Mouse (Mus musculus) forebrain, embryonic 16.5 days (tissue): Measurements from ENCODE around the gene Pnrc1. TPM values are rescaled to one million over a fixed set of nuclear protein-coding genes. Genes with fewer than 3 reads are reported as not detected.
A peak's percentile ranks its signal among the peaks of the same experiment; 100 is the strongest.

ENCODE experiments used
- ATAC-seq: fragments of 200-750 bp; cut with Nextera tagmentation; 2 replicates; pipeline ENCODE4 v1.8.0; 2017; ENCODE audit warnings: mild to moderate bottlenecking, moderate library complexity
- H3K27ac ChIP-seq: fragments of 300-500 bp; sonication (generic); 2 replicates; pipeline ENCODE4 v1.5.1; 2014; ENCODE audit warnings: low read length, control low read depth
- H3K27me3 ChIP-seq: fragments of 300-500 bp; sonication (generic); replicated peaks from 2 replicates; pipeline ENCODE4 v1.6.1; 2014; ENCODE audit warnings: low read length; ENCODE audit not compliant: control insufficient read depth, insufficient read depth
- H3K36me3 ChIP-seq: fragments of 300-500 bp; sonication (generic); 2 replicates; pipeline ENCODE4 v1.6.1; 2014; ENCODE audit not compliant: control insufficient read depth, insufficient read depth
- H3K4me1 ChIP-seq: fragments of 300-500 bp; sonication (generic); replicated peaks from 2 replicates; pipeline ENCODE4 v1.6.1; 2014; ENCODE audit warnings: low read length; ENCODE audit not compliant: control insufficient read depth, insufficient read depth
- H3K4me2 ChIP-seq: fragments of 300-500 bp; sonication (generic); 2 replicates; pipeline ENCODE4 v1.6.1; 2014; ENCODE audit warnings: mild to moderate bottlenecking, low read length, control low read depth
- H3K4me3 ChIP-seq: fragments of 300-500 bp; sonication (generic); replicated peaks from 2 replicates; pipeline ENCODE4 v1.5.1; 2014; ENCODE audit warnings: mild to moderate bottlenecking, low read length, control low read depth
- H3K9ac ChIP-seq: fragments of 300-500 bp; sonication (generic); replicated peaks from 2 replicates; pipeline ENCODE4 v1.6.1; 2014; ENCODE audit warnings: low read depth, low read length, control low read depth
- H3K9me3 ChIP-seq: fragments of 300-500 bp; sonication (generic); 2 replicates; pipeline ENCODE4 v1.6.1; 2016; ENCODE audit warnings: low read length; ENCODE audit not compliant: control insufficient read depth
- WGBS: fragments of 180-500 bp; shearing (Covaris S2); extraction: QIAGEN DNeasy Blood & Tissue Kit; methylation state at CpG from one replicate; pipeline ENCODE4 v1.1.7; 2014; 5-methylcytosine and 5-hydroxymethylcytosine counted together
- polyA plus RNA-seq: library from polyadenylated mRNA; unstranded; fragments of >200 nt; fragmentation: Nextera tagmentation; extraction: Ambion mirVana; gene quantifications from 2 replicates; pipeline ENCODE4 v1.2.1, GENCODE M21; 2015

Pnrc1 gene
- polyA plus RNA-seq, 1 experiment from 2014 or later, result 77.6 TPM

DNA sequence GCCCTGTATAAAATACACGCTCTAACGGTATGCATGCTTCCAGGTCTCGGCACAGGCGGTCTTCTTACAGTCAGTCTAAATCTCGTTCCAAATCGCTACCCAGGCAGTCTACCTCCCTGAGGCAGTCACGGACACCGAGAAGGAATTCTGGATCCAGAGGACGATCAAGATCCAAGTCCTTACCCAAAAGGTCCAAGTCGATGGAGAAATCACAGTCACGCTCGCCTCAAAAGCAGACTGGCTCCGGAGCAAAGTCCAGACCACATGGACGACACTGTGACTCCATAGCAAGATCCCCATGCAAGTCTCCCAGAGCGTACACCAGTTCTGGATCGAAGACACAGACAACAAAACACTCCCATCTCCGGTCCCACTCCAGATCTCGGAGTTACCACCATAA, 59.1 kb downstream of the Pnrc1 start:
- Histone ChIP-seq H3K4me1 (no peaks in the 10 kb centered on the region), H3K9ac (no peak overlapping the region), H3K4me2 (no peak overlapping the region), H3K36me3 (no peaks in the 10 kb centered on the region), H3K9me3 (no peaks in the 10 kb centered on the region), H3K27me3 (no peaks in the 10 kb centered on the region), H3K27ac (no peak overlapping the region), H3K4me3 (no peak overlapping the region)
- ATAC-seq, result no peak
- 90% methylated on average over 18 of the region's 18 CpGs for WGBS

DNA sequence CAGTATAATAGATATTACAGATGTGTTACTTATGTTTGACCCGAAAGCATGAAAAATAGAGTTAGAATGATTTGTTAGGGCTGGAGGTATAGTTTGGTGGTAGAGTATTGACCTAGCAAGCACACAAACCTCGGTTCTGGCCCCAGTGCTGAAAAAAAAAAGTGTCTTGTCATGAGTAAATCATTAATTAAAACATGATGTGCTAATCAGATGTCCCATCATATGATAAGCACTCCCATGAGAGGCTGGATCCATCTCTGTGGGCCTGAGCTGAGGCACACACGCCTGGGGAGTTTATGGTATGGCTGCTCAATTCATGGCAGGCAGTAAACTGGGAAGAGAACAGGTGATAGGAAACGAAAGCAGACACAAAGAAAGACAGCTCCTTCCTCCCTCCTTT, 60.3 kb downstream of the Pnrc1 start:
- H3K9me3 ChIP-seq, result no peaks in the 10 kb centered on the region
- no peak overlapping the region for H3K4me3 ChIP-seq
- H3K4me2 ChIP-seq, result no peak overlapping the region
- H3K4me1 ChIP-seq, result no peaks in the 10 kb centered on the region
- 85% methylated on average over 4 of the region's 4 CpGs for WGBS
- H3K27me3 ChIP-seq, result no peaks in the 10 kb centered on the region
- no peak overlapping the region for H3K9ac ChIP-seq
- H3K27ac ChIP-seq, result no peak overlapping the region
- no peaks in the 10 kb centered on the region for H3K36me3 ChIP-seq
- no peak for ATAC-seq

- no peaks in the 10 kb centered on the region for H3K27me3 ChIP-seq
Measured at GRCm38 (mm10) chr4:33227164-33227563, 62.8 kb downstream of the Pnrc1 start.

DNA sequence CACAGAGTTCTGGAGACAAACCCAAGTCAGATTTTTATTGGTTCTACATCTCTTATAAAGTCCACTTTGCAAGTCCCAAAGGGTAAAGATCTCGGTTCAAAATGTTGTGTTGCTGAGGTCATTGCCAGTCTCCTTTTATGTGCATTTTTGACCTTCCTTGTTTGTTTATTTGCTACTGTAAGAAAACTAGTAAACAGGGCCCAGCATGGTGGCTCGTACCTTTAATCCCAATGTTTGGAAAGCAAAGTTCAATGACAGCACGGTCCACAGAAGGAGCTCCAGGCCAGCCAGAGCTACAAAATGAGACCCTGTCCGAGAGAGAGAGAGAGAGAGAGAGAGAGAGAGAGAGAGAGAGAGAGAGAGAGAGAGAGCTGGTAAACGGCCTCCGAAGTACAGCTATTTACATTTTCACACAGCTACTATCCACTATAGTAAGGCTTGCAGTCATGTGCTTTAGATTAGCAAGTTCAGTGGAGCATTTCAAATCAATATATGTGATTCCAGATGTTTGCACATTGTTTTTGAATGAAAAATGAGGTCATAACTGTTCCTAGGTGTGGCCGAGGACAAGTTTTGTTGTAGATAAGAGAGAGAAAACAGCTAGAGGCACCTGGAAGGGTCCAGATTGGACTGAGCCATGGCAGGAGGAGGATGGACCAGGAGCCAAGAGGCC, 65.8 kb downstream of the Pnrc1 start:
- H3K4me3 ChIP-seq, result no peak overlapping the region
- no peaks in the 10 kb centered on the region for H3K27me3 ChIP-seq
- no peak for ATAC-seq
- no peak overlapping the region for H3K27ac ChIP-seq
- WGBS, result 74% methylated on average over 7 of the region's 7 CpGs
- H3K4me2 ChIP-seq, result no peak overlapping the region
- H3K9me3 ChIP-seq, result no peaks in the 10 kb centered on the region
- no peaks in the 10 kb centered on the region for H3K36me3 ChIP-seq
- no peak overlapping the region for H3K9ac ChIP-seq
- H3K4me1 ChIP-seq, result no peaks in the 10 kb centered on the region

More at GRCm38 (mm10) chr4:33227164-33227563, 62.8 kb downstream of the Pnrc1 start:
- no peak overlapping the region for H3K9ac ChIP-seq
- H3K4me2 ChIP-seq, result no peak overlapping the region
- ATAC-seq, result no peak
- 90% methylated on average over 7 of the region's 7 CpGs for WGBS
- no peaks in the 10 kb centered on the region for H3K36me3 ChIP-seq
- no peaks in the 10 kb centered on the region for H3K4me1 ChIP-seq
- H3K4me3 ChIP-seq, result no peak overlapping the region
- no peaks in the 10 kb centered on the region for H3K9me3 ChIP-seq
- no peak overlapping the region for H3K27ac ChIP-seq

DNA sequence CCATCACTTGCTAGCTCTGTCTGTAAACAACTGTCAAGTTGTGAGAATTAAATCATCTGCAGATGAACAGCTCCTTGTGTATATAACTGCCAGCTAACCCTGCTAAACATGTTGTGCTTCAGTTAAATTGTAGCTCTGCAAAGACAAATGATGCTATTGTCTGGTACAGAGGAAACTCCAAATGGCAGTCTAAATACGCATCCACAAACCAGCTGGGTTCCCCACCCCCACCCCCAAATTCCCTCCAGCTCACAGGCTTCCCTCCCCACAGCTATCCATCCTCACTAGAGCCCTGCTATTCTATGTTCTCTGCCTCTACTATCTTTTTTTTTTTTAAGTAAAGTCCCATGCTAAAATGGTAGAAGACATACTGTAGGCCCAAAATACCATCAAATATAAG, 68.1 kb downstream of the Pnrc1 start:
- Histone ChIP-seq H3K4me2 (no peak overlapping the region), H3K4me1 (no peaks in the 10 kb centered on the region), H3K27me3 (no peaks in the 10 kb centered on the region), H3K9me3 (no peaks in the 10 kb centered on the region), H3K9ac (no peak overlapping the region), H3K27ac (no peak overlapping the region), H3K36me3 (no peaks in the 10 kb centered on the region), H3K4me3 (no peak overlapping the region)
- no peak for ATAC-seq
- 41% methylated on average over 1 of the region's 1 CpGs for WGBS

- no peaks in the 10 kb centered on the region for H3K36me3 ChIP-seq
- H3K9ac ChIP-seq, result peak within 1 kb of the TSS; percentile 86
- peak within 1 kb of the TSS; percentile 65 for H3K27ac ChIP-seq
- WGBS, result 4% methylated on average over 62 of the region's 65 CpGs
- H3K4me3 ChIP-seq, result peak within 1 kb of the TSS; percentile 71
- no peaks in the 10 kb centered on the region for H3K27me3 ChIP-seq
- peak within 1 kb of the TSS; percentile 76 for H3K4me2 ChIP-seq
- H3K9me3 ChIP-seq, result 0 out of 2 replicates have a peak, but pooled peaks cover 2% of the 10 kb centered on the region
- ATAC-seq, result peak; percentile 92
- peaks cover 10% of the 10 kb centered on the region for H3K4me1 ChIP-seq
Measured at GRCm38 (mm10) chr4:33208881-33209841, 80.8 kb downstream of the Pnrc1 start, which contains the start of gene Srsf12. Srsf12 (plus strand) TSS chr4:33208991.

DNA sequence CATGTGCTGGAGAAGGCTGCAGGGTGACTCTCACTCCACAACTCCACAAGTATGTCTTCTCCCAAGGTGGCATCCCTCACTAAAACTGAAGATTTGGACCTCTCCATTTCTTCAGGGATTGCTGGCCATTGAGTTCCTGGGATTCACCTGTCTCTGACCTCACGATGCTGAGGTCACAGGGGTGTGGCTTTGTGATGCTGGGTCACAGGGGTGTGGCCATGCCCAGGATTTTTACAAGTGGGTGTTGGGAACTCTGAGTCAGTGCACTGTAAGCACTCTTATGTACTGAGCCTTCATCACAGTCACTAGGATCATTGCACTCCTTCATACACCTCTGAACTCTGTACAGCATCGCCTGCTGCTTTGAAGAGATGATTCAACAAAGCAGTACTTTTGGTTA, 82.4 kb downstream of the Pnrc1 start:
- Histone ChIP-seq H3K27me3 (no peaks in the 10 kb centered on the region), H3K4me3 (no peak overlapping the region), H3K4me2 (no peak overlapping the region), H3K4me1 (peaks cover 10% of the 10 kb centered on the region), H3K27ac (no peak overlapping the region), H3K9me3 (no peaks in the 10 kb centered on the region), H3K9ac (no peak overlapping the region), H3K36me3 (no peaks in the 10 kb centered on the region)
- ATAC-seq, result no peak
- WGBS, result 68% methylated on average over 2 of the region's 2 CpGs

DNA sequence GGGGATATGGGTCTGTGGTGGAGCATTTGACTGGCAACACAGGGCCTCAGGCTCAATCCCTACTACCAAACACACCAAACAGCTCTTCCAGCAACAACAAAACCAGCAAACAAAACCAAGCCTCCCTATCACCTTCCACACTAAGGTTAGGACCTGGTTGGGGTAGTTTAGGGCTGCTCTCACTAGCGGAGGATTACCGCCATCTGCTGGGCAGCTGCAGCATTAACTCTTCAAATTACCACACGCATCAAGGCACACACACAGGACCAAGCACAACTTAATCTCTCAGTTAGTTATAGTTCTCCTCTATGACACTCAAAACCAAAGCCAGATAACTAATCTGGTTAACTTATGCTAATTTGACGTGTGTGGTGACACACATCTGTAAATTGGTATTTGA, 85.3 kb downstream of the Pnrc1 start:
- Histone ChIP-seq H3K36me3 (no peaks in the 10 kb centered on the region), H3K4me1 (peaks cover 4% of the 10 kb centered on the region), H3K4me3 (no peak overlapping the region), H3K4me2 (no peak overlapping the region), H3K27me3 (no peaks in the 10 kb centered on the region), H3K9ac (no peak overlapping the region), H3K27ac (no peak overlapping the region), H3K9me3 (no peaks in the 10 kb centered on the region)
- peak; percentile 18; the same call in 1 of the 2 replicates for ATAC-seq
- 2% methylated on average over 4 of the region's 4 CpGs for WGBS

DNA sequence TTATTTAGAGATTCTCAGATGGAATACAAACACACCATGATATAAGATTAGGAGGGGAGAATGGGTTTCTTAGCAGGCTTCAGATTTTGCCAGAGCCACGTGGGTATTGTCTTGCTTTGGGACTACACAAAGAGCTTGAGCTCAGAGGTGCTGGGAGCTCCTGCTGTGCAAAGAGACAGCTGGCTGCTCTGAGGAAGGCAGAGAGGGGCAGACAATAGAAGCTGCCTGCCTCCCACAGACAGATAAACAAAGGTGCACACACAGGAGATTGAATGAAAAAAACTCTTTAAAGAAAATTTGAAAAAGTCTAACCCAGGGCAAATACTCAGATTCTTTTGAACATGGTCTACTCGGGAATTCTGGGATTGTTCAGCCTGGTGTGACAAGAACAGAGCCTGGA, 91.8 kb downstream of the Pnrc1 start:
- 0% methylated on average over 2 of the region's 2 CpGs for WGBS
- Histone ChIP-seq H3K27me3 (no peaks in the 10 kb centered on the region), H3K27ac (no peak overlapping the region), H3K4me3 (no peak overlapping the region), H3K4me1 (no peaks in the 10 kb centered on the region), H3K4me2 (no peak overlapping the region), H3K9ac (no peak overlapping the region), H3K9me3 (no peaks in the 10 kb centered on the region), H3K36me3 (no peaks in the 10 kb centered on the region)
- ATAC-seq, result no peak
